ENCODE assay signal across 7 mouse cellular contexts in genomic region chr11:96064521-96065214, GRCm38 (mm10). TPM values are rescaled to one million over a fixed set of nuclear protein-coding genes. Genes with fewer than 3 reads are reported as not detected.
A peak's percentile ranks its signal among the peaks of the same experiment; 100 is the strongest.
DNase-seq lines count a peak whose midpoint lies in the region; ATAC-seq and TF ChIP-seq lines count a peak whose summit lies in the region.

No protein-coding gene starts in this region.

- WGBS in intestine, embryonic 14.5 days: 1% methylated on average over 60 of the region's 64 CpGs

- H3K79me3 ChIP-seq in C2C12 (ENCODE audit: low read depth): peaks cover 48% of the 10 kb centered on the region

- no peaks in the 10 kb centered on the region for H3K27me3 ChIP-seq in C2C12 (ENCODE audit: control insufficient read depth, insufficient read depth, insufficient read length)
- H3K27me3 ChIP-seq in intestine, embryonic 14.5 days (replicated peaks; ENCODE audit: control insufficient read depth, insufficient read depth, low read length): no peaks in the 10 kb centered on the region

- peak; percentile 86 for DNase-seq in ES-E14 (ENCODE audit: low read depth, low spot score)
- DNase-seq in intestine, embryonic 14.5 days (ENCODE audit: low spot score): peak; percentile 75
- DNase-seq in lung, postnatal 25 days (ENCODE audit: low spot score): peak; percentile 30
- peak; percentile 37 to 45 for DNase-seq in spleen, adult 18-20 months
- no peak for DNase-seq in ovary, postnatal 36 days (ENCODE audit: low spot score)

- H3K27ac ChIP-seq in ES-E14 (ENCODE audit: insufficient read depth, low read depth, low read length, poor library complexity, severe bottlenecking): peak overlapping the region; percentile 93
- H3K27ac ChIP-seq in intestine, embryonic 14.5 days (ENCODE audit: low read depth): peak overlapping the region; percentile 87

- peak; percentile 51 for ATAC-seq in erythroblast, adult 5-6 weeks (replicated peaks; ENCODE audit: low FRiP score, poor library complexity, severe bottlenecking)
- ATAC-seq in intestine, embryonic 14.5 days (replicated peaks; ENCODE audit: low FRiP score, low TSS enrichment, low read depth): peak; percentile 54

- H3ac ChIP-seq in C2C12 (ENCODE audit: control insufficient read depth, insufficient read length, low read depth): peak overlapping the region; percentile 99

- H3K4me1 ChIP-seq in ES-E14 (ENCODE audit: control insufficient read depth in 2 of 2, insufficient read depth in 2 of 2, low read length in 2 of 2, poor library complexity in 1 of 2): no peaks in the 10 kb centered on the region; a peak in 1 of 4 replicates
- peaks cover 24% of the 10 kb centered on the region for H3K4me1 ChIP-seq in intestine, embryonic 14.5 days (replicated peaks; ENCODE audit: control insufficient read depth, insufficient read depth, low read length)

- TF ChIP-seq CTCF in C2C12 (IDR thresholded peaks at IDR 0.05; ENCODE audit: control insufficient read depth, insufficient read depth, insufficient read length): no peak

- peaks cover 54% of the 10 kb centered on the region for H3K79me2 ChIP-seq in C2C12 (ENCODE audit: control insufficient read depth, insufficient read depth)

- H3K4me2 ChIP-seq in intestine, embryonic 14.5 days (ENCODE audit: low read length): peak overlapping the region; percentile 89

- in situ Hi-C loops in ES-E14 (cut with MboI; ENCODE audit: low sequenced_read_pairs in 2 of 2, unreplicated experiment in 2 of 2): no loop called here

- H3K9ac ChIP-seq in ES-E14 (ENCODE audit: insufficient read depth, low read depth, low read length, poor library complexity, severe bottlenecking): peak overlapping the region; percentile 97
- peak overlapping the region; percentile 84 for H3K9ac ChIP-seq in intestine, embryonic 14.5 days (ENCODE audit: low read length)

- H3K36me3 ChIP-seq in C2C12 (ENCODE audit: control insufficient read depth, insufficient read depth) (peaks cover 40% of the 10 kb centered on the region), ES-E14 (ENCODE audit: control insufficient read depth, insufficient read depth, low read length, poor library complexity, severe bottlenecking) (peaks cover 19% of the 10 kb centered on the region)
- peaks cover 25% of the 10 kb centered on the region for H3K36me3 ChIP-seq in intestine, embryonic 14.5 days (ENCODE audit: control insufficient read depth, insufficient read depth, low read length)

- no peaks in the 10 kb centered on the region for H3K9me3 ChIP-seq in ES-E14 (ENCODE audit: control insufficient read depth, insufficient read depth, low read depth, low read length)
- no peaks in the 10 kb centered on the region for H3K9me3 ChIP-seq in intestine, embryonic 14.5 days (ENCODE audit: control insufficient read depth, low read length)

- H3K4me3 ChIP-seq in C2C12 (ENCODE audit: insufficient read depth, poor library complexity, severe bottlenecking): peak overlapping the region; percentile 88
- peak overlapping the region; percentile 96 to 99 for H3K4me3 ChIP-seq in ES-E14 (ENCODE audit: insufficient read depth in 1 of 2, low read depth in 1 of 2, low read length in 2 of 2, poor library complexity in 1 of 2, severe bottlenecking in 1 of 2)
- peak overlapping the region; percentile 77 for H3K4me3 ChIP-seq in intestine, embryonic 14.5 days (ENCODE audit: low read depth, low read length)

TF ChIP-seq in C2C12, 6 proteins besides CTCF, POLR2A, EP300 and RAD21:
- TF ChIP-seq MAX (IDR thresholded peaks at IDR 0.05) (no peak), MYOD1 (IDR thresholded peaks at IDR 0.05; ENCODE audit: control insufficient read depth, insufficient read length, low read depth) (no peak), USF1 (IDR thresholded peaks at IDR 0.05; ENCODE audit: low read depth) (no peak), CEBPB (IDR thresholded peaks at IDR 0.05; ENCODE audit: low read depth) (no peak), MYOG (IDR thresholded peaks at IDR 0.05; ENCODE audit: control insufficient read depth, extremely low read depth, insufficient read length) (no peak), FOSL1 (IDR thresholded peaks at IDR 0.05; ENCODE audit: insufficient read depth, low read length, poor library complexity, severe bottlenecking) (no peak)
TF ChIP-seq in C2C12: peak in this region for 0.

TF ChIP-seq in ES-E14, 5 proteins besides CTCF, POLR2A, EP300 and RAD21:
- TF ChIP-seq ZC3H11A (IDR thresholded peaks at IDR 0.05; ENCODE audit: borderline replicate concordance, low read depth, low read length) (no peak), CHD2 (IDR thresholded peaks at IDR 0.05; ENCODE audit: low read depth, low read length) (no peak), MAFK (IDR thresholded peaks at IDR 0.05; ENCODE audit: insufficient read depth, low read depth, low read length) (no peak), HCFC1 (IDR thresholded peaks at IDR 0.05; ENCODE audit: borderline replicate concordance, insufficient read depth, low read length) (no peak), ZNF384 (IDR thresholded peaks at IDR 0.05; ENCODE audit: low read depth, low read length) (no peak)

RNA-seq across cellular contexts. Expression of gene Ube2z, which starts 0.5 kb away (rescaled TPM):
- 73.0 TPM for polyA plus RNA-seq in C2C12 (2012; fragmentation: generic; extraction: Trizol)
- 42.5 and 75.9 TPM in 2 replicates for total RNA-seq in ES-E14 (2012; rRNA removed)
- total RNA-seq in erythroblast, adult 5-6 weeks (2015; ENCODE audit: low replicate concordance): 7.1 TPM in 2 replicates
- total RNA-seq in erythroblast, adult 5-6 weeks (2017; ENCODE audit: low replicate concordance): 9.2 and 10.3 TPM in 2 replicates
- 33.5 and 33.9 TPM in 2 replicates for polyA plus RNA-seq in intestine, embryonic 14.5 days (2014; fragmentation: Nextera tagmentation; extraction: Ambion mirVana)

RNA-seq across cellular contexts. Expression of gene Atp5g1, which starts 10.8 kb away (rescaled TPM):
- polyA plus RNA-seq in C2C12 (2012; fragmentation: generic; extraction: Trizol): 857 TPM
- total RNA-seq in ES-E14 (2012; rRNA removed): 726 and 963 TPM in 2 replicates
- total RNA-seq in erythroblast, adult 5-6 weeks (2015; ENCODE audit: low replicate concordance): 127 and 128 TPM in 2 replicates
- 4.8 and 21.7 TPM in 2 replicates for total RNA-seq in erythroblast, adult 5-6 weeks (2017; ENCODE audit: low replicate concordance)
- polyA plus RNA-seq in intestine, embryonic 14.5 days (2014; fragmentation: Nextera tagmentation; extraction: Ambion mirVana): 943 and 1,086 TPM in 2 replicates

RNA-seq across cellular contexts. Expression of gene Snf8, which starts 30.0 kb away (rescaled TPM):
- 106 TPM for polyA plus RNA-seq in C2C12 (2012; fragmentation: generic; extraction: Trizol)
- total RNA-seq in ES-E14 (2012; rRNA removed): 51.5 and 79.4 TPM in 2 replicates
- 25.7 and 27.9 TPM in 2 replicates for total RNA-seq in erythroblast, adult 5-6 weeks (2015; ENCODE audit: low replicate concordance)
- total RNA-seq in erythroblast, adult 5-6 weeks (2017; ENCODE audit: low replicate concordance): 11.3 and 37.1 TPM in 2 replicates
- polyA plus RNA-seq in intestine, embryonic 14.5 days (2014; fragmentation: Nextera tagmentation; extraction: Ambion mirVana): 37.1 and 39.3 TPM in 2 replicates

RNA-seq across cellular contexts. Expression of gene Gip, which starts 40.3 kb away (rescaled TPM):
- polyA plus RNA-seq in C2C12 (2012; fragmentation: generic; extraction: Trizol): not detected
- total RNA-seq in ES-E14 (2012; rRNA removed): 0.89 and 1.5 TPM in 2 replicates
- total RNA-seq in erythroblast, adult 5-6 weeks (2015; ENCODE audit: low replicate concordance): not detected in 2 replicates
- not detected in 2 replicates for total RNA-seq in erythroblast, adult 5-6 weeks (2017; ENCODE audit: low replicate concordance)
- 2.2 TPM in 1 of 2 replicates, not detected in the other for polyA plus RNA-seq in intestine, embryonic 14.5 days (2014; fragmentation: Nextera tagmentation; extraction: Ambion mirVana)

RNA-seq across cellular contexts. Expression of gene Calcoco2, which starts 47.1 kb away (rescaled TPM):
- polyA plus RNA-seq in C2C12 (2012; fragmentation: generic; extraction: Trizol): 0.02 TPM
- total RNA-seq in ES-E14 (2012; rRNA removed): 23.3 and 160 TPM in 2 replicates
- not detected in 2 replicates for total RNA-seq in erythroblast, adult 5-6 weeks (2015; ENCODE audit: low replicate concordance)
- total RNA-seq in erythroblast, adult 5-6 weeks (2017; ENCODE audit: low replicate concordance): 0.17 TPM in 1 of 2 replicates, not detected in the other
- 0.11 TPM in 1 of 2 replicates, not detected in the other for polyA plus RNA-seq in intestine, embryonic 14.5 days (2014; fragmentation: Nextera tagmentation; extraction: Ambion mirVana)
